Mouse (Mus musculus) bone marrow, adult 2 months (tissue): ENCODE data around the gene Isg20. TPM values are rescaled to one million over a fixed set of nuclear protein-coding genes. Genes with fewer than 3 reads are reported as not detected.

Source experiments
- H3K27ac ChIP-seq: fragments of 200-500 bp; 2 replicates; pipeline ENCODE4 v1.5.1; 2012; ENCODE audit warnings: low read depth, mild to moderate bottlenecking, control low read depth, inconsistent platforms, low read length; ENCODE audit not compliant: control insufficient read depth, poor library complexity, insufficient read depth
- H3K4me1 ChIP-seq: fragments of 200-500 bp; 2 replicates; pipeline ENCODE4 v1.6.1; 2011; ENCODE audit warnings: low read length; ENCODE audit not compliant: control insufficient read depth, insufficient read depth
- H3K4me3 ChIP-seq: fragments of 200-500 bp; replicated peaks from 2 replicates; pipeline ENCODE3; 2011; ENCODE audit warnings: mild to moderate bottlenecking, low read depth, low read length, control low read depth; ENCODE audit not compliant: control insufficient read depth
- CTCF ChIP-seq: fragments of 200-500 bp; IDR thresholded peaks from 2 replicates; pipeline ENCODE4 v1.5.1; 2011; ENCODE audit warnings: low read length, control low read depth; ENCODE audit not compliant: control insufficient read depth, insufficient read depth
- POLR2A ChIP-seq: fragments of 200-500 bp; IDR thresholded peaks from 2 replicates; pipeline ENCODE4 v1.6.1; 2011; ENCODE audit warnings: low read depth, mild to moderate bottlenecking, control low read depth, low read length, borderline replicate concordance; ENCODE audit not compliant: control insufficient read depth
- WGBS: fragments of 180-500 bp; shearing (Covaris S2); methylation state at CpG from one replicate; pipeline ENCODE4 v1.1.7; 2018; 5-methylcytosine and 5-hydroxymethylcytosine counted together
- polyA plus RNA-seq: library from polyadenylated mRNA; stranded (reverse); fragments of >200 nt; gene quantifications from 2 replicates; pipeline ENCODE4 v1.2.4, GENCODE M21; 2011; ENCODE audit warnings: low replicate concordance; ENCODE audit not compliant: missing spikeins, insufficient read depth, insufficient read length

The Isg20 gene
- polyA plus RNA-seq, 1 experiment = 159 TPM

DNA sequence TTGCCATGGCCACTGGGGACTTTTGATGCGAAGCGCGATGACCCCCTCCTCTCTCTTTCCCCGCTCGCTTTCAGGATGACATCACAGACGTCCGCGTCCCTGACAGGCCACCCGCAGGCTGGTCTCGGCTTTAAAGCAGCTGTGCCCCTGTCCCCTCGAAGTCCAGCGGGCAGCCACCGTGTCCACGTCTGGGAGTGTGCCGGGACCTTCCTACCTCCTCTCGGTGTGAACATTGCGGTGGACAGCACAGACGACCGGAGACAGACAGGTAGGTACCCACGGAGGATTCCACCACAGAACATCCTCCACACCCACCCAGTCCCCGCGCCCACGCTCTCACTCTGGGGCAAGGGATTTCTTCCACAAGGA, 30.8 kb upstream of the Isg20 start:
- no peak overlapping the region for H3K27ac ChIP-seq
- H3K4me3 ChIP-seq = no peak overlapping the region
- H3K4me1 ChIP-seq = no peaks in the 10 kb centered on the region
- 4% methylated on average over 23 of the region's 23 CpGs for WGBS
- TF ChIP-seq POLR2A (no peak), CTCF (no peak)

GRCm38 (mm10) chr7:78883016-78883725, 30.1 kb upstream of the Isg20 start:
- 7% methylated on average over 34 of the region's 34 CpGs for WGBS
- no peak overlapping the region for H3K4me3 ChIP-seq
- no peaks in the 10 kb centered on the region for H3K4me1 ChIP-seq
- no peak overlapping the region for H3K27ac ChIP-seq
- TF ChIP-seq POLR2A (no peak), CTCF (no peak)

DNA sequence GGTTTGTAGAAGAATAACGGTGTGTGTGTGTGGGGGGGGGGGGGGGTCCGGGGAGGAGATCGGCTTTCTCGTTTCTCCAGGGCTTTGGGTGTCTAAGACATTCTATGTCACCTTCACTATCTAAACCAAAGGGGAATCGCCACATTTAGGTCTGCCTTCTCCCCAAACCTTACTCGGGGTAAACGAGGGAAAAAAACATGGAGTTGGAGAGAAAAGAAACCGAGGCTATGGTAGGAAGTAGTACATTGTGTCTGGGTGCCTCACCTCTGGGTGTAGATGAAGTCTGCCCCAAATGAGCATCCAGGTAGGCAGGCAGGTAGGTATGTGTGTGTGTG, 29.5 kb upstream of the Isg20 start:
- TF ChIP-seq POLR2A (no peak), CTCF (no peak)
- Histone ChIP-seq H3K4me3 (no peak overlapping the region), H3K4me1 (no peaks in the 10 kb centered on the region), H3K27ac (no peak overlapping the region)
- WGBS = 12% methylated on average over 8 of the region's 8 CpGs

- whole genome bisulfite sequencing = 6% methylated on average over 6 of the region's 6 CpGs
- Histone ChIP-seq H3K4me3 (no peak overlapping the region), H3K27ac (no peak overlapping the region), H3K4me1 (no peaks in the 10 kb centered on the region)
- no peak for TF ChIP-seq POLR2A
Measured at GRCm38 (mm10) chr7:78884139-78884538, 29.1 kb upstream of the Isg20 start.

- 69% methylated on average over 5 of the region's 5 CpGs for WGBS
- Histone ChIP-seq H3K4me1 (no peaks in the 10 kb centered on the region), H3K4me3 (no peak overlapping the region), H3K27ac (no peak overlapping the region)
- TF ChIP-seq POLR2A (no peak), CTCF (no peak)
Measured at GRCm38 (mm10) chr7:78885404-78885803, 27.8 kb upstream of the Isg20 start.

GRCm38 (mm10) chr7:78886496-78886895, 26.7 kb upstream of the Isg20 start:
- TF ChIP-seq POLR2A (no peak), CTCF (no peak)
- no peaks in the 10 kb centered on the region for H3K4me1 ChIP-seq
- no peak overlapping the region for H3K27ac ChIP-seq
- WGBS = 81% methylated on average over 4 of the region's 4 CpGs
- H3K4me3 ChIP-seq = no peak overlapping the region

DNA sequence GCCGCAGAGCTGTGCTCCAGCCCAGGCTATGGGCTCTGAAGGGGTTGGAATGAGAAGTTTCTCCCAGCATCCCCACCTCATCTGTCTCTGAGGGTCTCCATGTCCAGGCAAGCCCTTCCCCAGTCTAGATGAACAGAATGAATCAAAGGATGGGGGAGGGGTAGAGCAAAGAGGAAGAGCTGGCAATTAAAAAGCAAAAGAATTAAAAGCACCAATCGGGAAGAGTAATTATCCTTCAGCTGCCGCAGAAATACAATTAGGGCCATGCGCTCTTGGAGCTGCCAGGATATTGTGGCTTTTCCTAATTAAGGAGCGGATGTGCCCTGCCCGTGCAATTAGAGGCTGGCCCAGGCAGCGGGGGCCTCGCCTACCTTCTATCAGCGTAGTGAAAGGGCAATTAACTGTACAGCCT, 25.8 kb upstream of the Isg20 start:
- no peak for TF ChIP-seq CTCF
- TF ChIP-seq POLR2A = no peak
- no peaks in the 10 kb centered on the region for H3K4me1 ChIP-seq
- WGBS = 58% methylated on average over 9 of the region's 9 CpGs
- H3K4me3 ChIP-seq = no peak overlapping the region
- H3K27ac ChIP-seq = no peak overlapping the region

DNA sequence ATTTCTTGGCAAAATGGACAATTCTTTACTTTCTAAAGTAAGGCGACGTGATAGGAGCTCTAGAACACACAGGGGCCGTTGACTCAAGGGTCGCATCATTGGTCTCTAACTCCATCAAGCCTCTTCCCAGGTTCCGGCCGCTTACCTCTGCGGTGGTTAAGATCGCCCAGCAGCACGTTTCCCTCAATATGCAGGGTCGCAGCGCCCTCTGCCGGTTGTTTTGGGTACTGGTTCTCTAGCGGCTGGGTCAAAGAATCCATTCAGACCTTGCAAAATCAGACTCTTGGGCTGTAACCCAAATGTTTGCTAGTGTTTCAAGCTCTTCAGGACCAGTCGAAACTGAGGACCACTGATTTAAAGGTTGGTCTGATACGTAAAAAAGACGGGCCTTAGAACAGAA, 22.6 kb upstream of the Isg20 start:
- TF ChIP-seq CTCF = peak; percentile 95
- TF ChIP-seq POLR2A = no peak
- H3K4me3 ChIP-seq = no peak overlapping the region
- H3K27ac ChIP-seq = no peak overlapping the region
- WGBS = 2% methylated on average over 16 of the region's 16 CpGs
- H3K4me1 ChIP-seq = no peaks in the 10 kb centered on the region

DNA sequence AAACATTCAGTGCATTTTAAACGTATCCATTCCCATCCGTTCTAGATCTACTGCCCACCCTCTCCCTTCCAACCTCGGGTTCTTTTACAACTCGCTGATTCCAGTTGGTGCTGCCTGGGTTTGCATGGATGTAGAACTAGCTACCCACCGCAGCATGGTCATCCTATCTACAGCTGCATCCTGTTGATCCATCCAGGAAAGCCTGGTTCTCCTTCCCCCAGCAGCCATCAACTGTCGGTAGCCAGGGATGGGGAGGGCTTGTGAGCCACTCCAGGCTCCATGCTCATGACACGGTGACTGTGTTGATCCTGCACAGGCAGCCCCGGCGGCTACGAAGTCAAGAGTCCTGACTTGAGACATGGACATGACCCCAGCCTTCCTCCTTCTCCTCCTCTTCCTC, 19.3 kb upstream of the Isg20 start:
- TF ChIP-seq POLR2A (no peak), CTCF (no peak)
- Histone ChIP-seq H3K4me3 (no peak overlapping the region), H3K27ac (no peak overlapping the region), H3K4me1 (peaks cover 1% of the 10 kb centered on the region; the same call in 1 of the 2 replicates)
- WGBS = 75% methylated on average over 10 of the region's 10 CpGs
